Mouse (Mus musculus) C2C12 (cell line): ENCODE results near the gene Tyw3.

ENCODE experiments used
- CEBPB ChIP-seq: IDR thresholded peaks from one replicate; pipeline ENCODE4 v1.6.1; 2011; ENCODE audit warnings: low read depth, mild to moderate bottlenecking, control low read depth, moderate library complexity
- CTCF ChIP-seq: IDR thresholded peaks from one replicate; pipeline ENCODE4 v1.5.1; 2011; ENCODE audit not compliant: control insufficient read depth, insufficient read depth, insufficient read length

DNA sequence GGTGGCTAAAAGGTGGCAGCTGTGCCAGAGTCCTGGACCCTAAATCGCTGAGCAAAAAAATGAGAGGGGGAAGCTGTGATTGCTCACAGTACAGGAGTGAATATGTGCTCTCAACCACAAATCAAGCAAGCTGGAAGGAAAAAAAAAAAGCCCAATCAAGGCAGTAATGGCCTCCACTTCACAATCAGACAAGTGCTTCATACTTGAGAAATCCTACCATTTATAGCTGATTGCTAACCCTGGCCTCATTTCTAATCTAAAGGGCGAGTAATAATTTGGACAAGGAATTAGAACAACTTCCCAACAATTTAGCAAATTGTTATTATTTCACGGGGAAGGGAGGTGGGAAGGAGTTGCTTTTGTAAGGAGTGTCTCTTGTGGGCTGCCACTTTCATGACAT lies 31.5 kb downstream of the Tyw3 start:
- TF ChIP-seq CTCF (no peak), CEBPB (no peak)
